ENCODE assay signal across 9 mouse cellular contexts in the genomic region with DNA sequence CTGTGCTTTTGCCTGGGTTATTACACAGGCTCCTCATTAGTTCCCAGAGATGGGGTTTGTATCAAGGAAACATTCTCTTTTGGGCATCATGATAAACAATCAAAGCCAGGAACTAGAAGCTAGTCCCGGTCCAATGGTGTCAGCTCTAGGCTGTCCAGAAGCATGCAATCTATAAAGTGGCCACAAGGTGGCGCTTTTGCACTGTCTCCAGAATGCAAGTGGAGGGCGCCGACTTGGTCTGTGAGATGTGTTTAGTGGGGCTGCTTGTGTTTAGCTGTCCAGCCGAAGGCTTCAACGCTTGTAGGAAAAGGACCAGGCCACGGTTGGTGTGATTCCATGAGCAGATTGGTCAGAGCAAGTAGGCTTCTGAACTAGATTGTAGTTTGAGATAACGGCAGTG. TPM values are rescaled to one million over a fixed set of nuclear protein-coding genes. Genes with fewer than 3 reads are reported as not detected.
DNase-seq lines count a peak whose midpoint lies in the region; ATAC-seq lines count a peak whose summit lies in the region.
"Had no signal": no experiment of that assay in that cellular context is flagged by ENCODE, and none has a peak within 500 bp of the region (broad histone marks: within the 10 kb centered on the region; RNA-seq: fewer than 3 reads in every experiment).

No protein-coding gene starts in this region.

- H3K36me3 ChIP-seq in forebrain, embryonic 16.5 days (ENCODE audit: control insufficient read depth, insufficient read depth), result no peaks in the 10 kb centered on the region
- H3K36me3 ChIP-seq in hindbrain, embryonic 13.5 days, result no peaks in the 10 kb centered on the region

- WGBS in forebrain, embryonic 16.5 days, result 17% methylated on average over 8 of the region's 8 CpGs
- WGBS in hindbrain, embryonic 13.5 days, result 18% methylated on average over 8 of the region's 8 CpGs

- H3K4me2 ChIP-seq in forebrain, embryonic 16.5 days (ENCODE audit: low read length), result no peak overlapping the region
- no peak overlapping the region for H3K4me2 ChIP-seq in hindbrain, embryonic 13.5 days

- H3K27ac ChIP-seq in forebrain, embryonic 16.5 days (ENCODE audit: low read length), result no peak overlapping the region
- H3K27ac ChIP-seq in hindbrain, embryonic 13.5 days, result no peak overlapping the region
- H3K27ac ChIP-seq: macrophage had no signal

- peak; percentile 44 for DNase-seq in MN1 (ENCODE audit: low spot score)
- DNase-seq in cerebellum, adult 11-12 months, result peak; percentile 53
- peak; percentile 93 to 95 for DNase-seq in layer of hippocampus, postnatal 10 days (ENCODE audit: low spot score in 2 of 2)
- peak; percentile 66 for DNase-seq in lung, postnatal 25 days (ENCODE audit: low spot score)
- peak; percentile 92 to 94 for DNase-seq in right cerebral cortex, adult 2 months (ENCODE audit: low spot score in 2 of 2)
- DNase-seq in urinary bladder, postnatal 14 days (ENCODE audit: low spot score), result peak; percentile 85

- H3K9me3 ChIP-seq in forebrain, embryonic 16.5 days (ENCODE audit: control insufficient read depth, low read length), result peaks cover 3% of the 10 kb centered on the region; the same call in 1 of the 2 replicates
- H3K9me3 ChIP-seq in hindbrain, embryonic 13.5 days, result no peaks in the 10 kb centered on the region

- no peaks in the 10 kb centered on the region for H3K27me3 ChIP-seq in forebrain, embryonic 16.5 days (replicated peaks; ENCODE audit: control insufficient read depth, insufficient read depth, low read length)
- H3K27me3 ChIP-seq in hindbrain, embryonic 13.5 days, result 0 out of 2 replicates have a peak, but pooled peaks cover 15% of the 10 kb centered on the region

- H3K4me3 ChIP-seq in forebrain, embryonic 16.5 days (replicated peaks; ENCODE audit: low read length), result no peak overlapping the region
- no peak overlapping the region for H3K4me3 ChIP-seq in hindbrain, embryonic 13.5 days

- H3K9ac ChIP-seq in forebrain, embryonic 16.5 days (replicated peaks; ENCODE audit: low read depth, low read length), result no peak overlapping the region
- no peak overlapping the region for H3K9ac ChIP-seq in hindbrain, embryonic 13.5 days

- no peaks in the 10 kb centered on the region for H3K4me1 ChIP-seq in forebrain, embryonic 16.5 days (replicated peaks; ENCODE audit: control insufficient read depth, insufficient read depth, low read length)
- no peaks in the 10 kb centered on the region for H3K4me1 ChIP-seq in hindbrain, embryonic 13.5 days (replicated peaks)

- ATAC-seq in forebrain, embryonic 16.5 days, result peak; percentile 81
- peak; percentile 71; the same call in 1 of the 2 replicates for ATAC-seq in hindbrain, embryonic 13.5 days (ENCODE audit: low FRiP score)

RNA-seq across cellular contexts. Expression of gene Cxcl14, which starts 16.9 kb away (rescaled TPM):
- 12.8 and 20.9 TPM in 2 replicates for polyA plus RNA-seq in forebrain, embryonic 16.5 days (2015; fragmentation: Nextera tagmentation; extraction: Ambion mirVana)
- polyA plus RNA-seq in hindbrain, embryonic 13.5 days (2015; fragmentation: Nextera tagmentation; extraction: Ambion mirVana), result 4.9 and 8.2 TPM in 2 replicates
- total RNA-seq in layer of hippocampus, postnatal 10 days (2021), result 10 to 100 TPM; 81.4 to 86.1 TPM

RNA-seq across cellular contexts. Expression of gene Neurog1, which starts 27.5 kb away (rescaled TPM):
- 2.3 and 2.6 TPM in 2 replicates for polyA plus RNA-seq in forebrain, embryonic 16.5 days (2015; fragmentation: Nextera tagmentation; extraction: Ambion mirVana)
- polyA plus RNA-seq in hindbrain, embryonic 13.5 days (2015; fragmentation: Nextera tagmentation; extraction: Ambion mirVana), result 5.9 and 9.8 TPM in 2 replicates
- not detected for total RNA-seq in layer of hippocampus, postnatal 10 days (2021)
- polyA plus RNA-seq: macrophage had no signal

Comparison
In these comparisons a context has a peak if more than half of its experiments do, and no peak if none do; other contexts are left out.
1. DNase-seq: peak in every context shown above with its lines; median percentile 94 in layer of hippocampus, postnatal 10 days; 93 in right cerebral cortex, adult 2 months; 85 in urinary bladder, postnatal 14 days; 66 in lung, postnatal 25 days; 53 in cerebellum, adult 11-12 months; 44 in MN1.